Mouse (Mus musculus) midbrain, embryonic 11.5 days (tissue): ENCODE measurements around the gene Elfn2. TPM values are rescaled to one million over a fixed set of nuclear protein-coding genes. Genes with fewer than 3 reads are reported as not detected.

ENCODE experiments used
- ATAC-seq: fragments of 200-750 bp; cut with Nextera tagmentation; 2 replicates; pipeline ENCODE4 v1.8.0; 2017; ENCODE audit warnings: moderate TSS enrichment, moderate library complexity; ENCODE audit not compliant: low FRiP score
- DNase-seq: peaks from one replicate; pipeline ENCODE4 v3.0.0; 2015; ENCODE audit warnings: low spot score; ENCODE audit errors: missing footprints
- H3K27ac ChIP-seq: fragments of 300-500 bp; sonication (generic); 2 replicates; pipeline ENCODE4 v1.5.1; 2014; ENCODE audit warnings: low read depth, low read length
- H3K27me3 ChIP-seq: fragments of 300-500 bp; sonication (generic); 2 replicates; pipeline ENCODE4 v1.6.1; 2014; ENCODE audit warnings: mild to moderate bottlenecking, low read length, moderate library complexity, mixed read lengths; ENCODE audit not compliant: control insufficient read depth, insufficient read depth
- H3K36me3 ChIP-seq: fragments of 300-500 bp; sonication (generic); 2 replicates; pipeline ENCODE4 v1.6.1; 2014; ENCODE audit warnings: mild to moderate bottlenecking, low read length, moderate library complexity, mixed read lengths; ENCODE audit not compliant: control insufficient read depth, insufficient read depth
- H3K4me1 ChIP-seq: fragments of 300-500 bp; sonication (generic); 2 replicates; pipeline ENCODE4 v1.6.1; 2014; ENCODE audit warnings: low read length; ENCODE audit not compliant: control insufficient read depth, insufficient read depth
- H3K4me2 ChIP-seq: fragments of 300-500 bp; sonication (generic); 2 replicates; pipeline ENCODE4 v1.6.1; 2014; ENCODE audit warnings: mild to moderate bottlenecking, moderate library complexity
- H3K4me3 ChIP-seq: fragments of 300-500 bp; sonication (generic); 2 replicates; pipeline ENCODE4 v1.5.1; 2014; ENCODE audit warnings: low read depth, low read length
- H3K9ac ChIP-seq: fragments of 300-500 bp; sonication (generic); 2 replicates; pipeline ENCODE4 v1.6.1; 2014; ENCODE audit warnings: low read length
- H3K9me3 ChIP-seq: fragments of 300-500 bp; sonication (generic); 2 replicates; pipeline ENCODE4 v1.6.1; 2016; ENCODE audit warnings: low read length; ENCODE audit not compliant: control insufficient read depth
- WGBS: fragments of 180-500 bp; shearing (Covaris S2); extraction: QIAGEN DNeasy Blood & Tissue Kit; methylation state at CpG from one replicate; pipeline ENCODE4 v1.1.7; 2014; 5-methylcytosine and 5-hydroxymethylcytosine counted together
- polyA plus RNA-seq: library from polyadenylated mRNA; unstranded; fragments of >200 nt; fragmentation: Nextera tagmentation; extraction: Ambion mirVana; gene quantifications from 2 replicates; pipeline ENCODE4 v1.2.1, GENCODE M21; 2014

Elfn2 gene
- polyA plus RNA-seq, 1 experiment from 2014 or later = 0.18 TPM

GRCm38 (mm10) chr15:78735431-78736180 is 17.0 kb upstream of the Elfn2 start:
- Histone ChIP-seq H3K4me2 (no peak overlapping the region), H3K36me3 (no peaks in the 10 kb centered on the region), H3K9ac (peak overlapping the region; percentile 4; the same call in 1 of the 2 replicates), H3K4me3 (no peak overlapping the region), H3K4me1 (peaks cover 9% of the 10 kb centered on the region), H3K27me3 (no peaks in the 10 kb centered on the region), H3K27ac (no peak overlapping the region), H3K9me3 (no peaks in the 10 kb centered on the region)
- WGBS = 49% methylated on average over 17 of the region's 17 CpGs
- ATAC-seq (peak; percentile 55; the same call in 1 of the 2 replicates), DNase-seq (peak; percentile 83)

GRCm38 (mm10) chr15:78731830-78732229 is 13.3 kb upstream of the Elfn2 start:
- Histone ChIP-seq H3K4me2 (no peak overlapping the region), H3K4me1 (peaks cover 5% of the 10 kb centered on the region; the same call in 1 of the 2 replicates), H3K27me3 (no peaks in the 10 kb centered on the region), H3K9me3 (no peaks in the 10 kb centered on the region), H3K36me3 (no peaks in the 10 kb centered on the region), H3K9ac (no peak overlapping the region), H3K4me3 (no peak overlapping the region), H3K27ac (no peak overlapping the region)
- 44% methylated on average over 4 of the region's 4 CpGs for WGBS
- DNase-seq = no peak
- ATAC-seq = no peak

GRCm38 (mm10) chr15:78730315-78731049 is 11.9 kb upstream of the Elfn2 start:
- 88% methylated on average over 12 of the region's 12 CpGs for WGBS
- Histone ChIP-seq H3K9ac (no peak overlapping the region), H3K4me3 (no peak overlapping the region), H3K9me3 (no peaks in the 10 kb centered on the region), H3K4me2 (no peak overlapping the region), H3K4me1 (no peaks in the 10 kb centered on the region), H3K27ac (no peak overlapping the region), H3K36me3 (no peaks in the 10 kb centered on the region), H3K27me3 (no peaks in the 10 kb centered on the region)
- no peak for ATAC-seq
- peak; percentile 45 for DNase-seq

- ATAC-seq = no peak
- no peak overlapping the region for H3K4me2 ChIP-seq
- whole genome bisulfite sequencing = 66% methylated on average over 7 of the region's 7 CpGs
Measured at GRCm38 (mm10) chr15:78726697-78727096, 8.1 kb upstream of the Elfn2 start.

GRCm38 (mm10) chr15:78720532-78720931 is 2.0 kb upstream of the Elfn2 start:
- no peak overlapping the region for H3K4me2 ChIP-seq
- peaks cover 39% of the 10 kb centered on the region for H3K27me3 ChIP-seq
- H3K9ac ChIP-seq = no peak overlapping the region
- H3K36me3 ChIP-seq = no peaks in the 10 kb centered on the region
- ATAC-seq (no peak), DNase-seq (no peak)
- H3K27ac ChIP-seq = no peak overlapping the region
- H3K4me1 ChIP-seq = peaks cover 11% of the 10 kb centered on the region
- WGBS = 77% methylated on average over 7 of the region's 7 CpGs
- H3K4me3 ChIP-seq = no peak overlapping the region
- H3K9me3 ChIP-seq = no peaks in the 10 kb centered on the region

More at GRCm38 (mm10) chr15:78726697-78727096, 8.1 kb upstream of the Elfn2 start:
- Histone ChIP-seq H3K27me3 (no peaks in the 10 kb centered on the region), H3K4me1 (no peaks in the 10 kb centered on the region), H3K27ac (no peak overlapping the region), H3K4me3 (no peak overlapping the region), H3K9ac (no peak overlapping the region), H3K36me3 (no peaks in the 10 kb centered on the region), H3K9me3 (no peaks in the 10 kb centered on the region)
- no peak for DNase-seq

- Histone ChIP-seq H3K4me1 (peaks cover 11% of the 10 kb centered on the region), H3K27ac (no peak overlapping the region), H3K4me2 (no peak overlapping the region), H3K4me3 (no peak overlapping the region), H3K9me3 (no peaks in the 10 kb centered on the region), H3K27me3 (peaks cover 39% of the 10 kb centered on the region), H3K9ac (no peak overlapping the region), H3K36me3 (no peaks in the 10 kb centered on the region)
- 2% methylated on average over 16 of the region's 16 CpGs for WGBS
- DNase-seq = peak; percentile 97
- ATAC-seq = peak; percentile 56
Measured at GRCm38 (mm10) chr15:78720094-78720493, 1.5 kb upstream of the Elfn2 start.

- Histone ChIP-seq H3K4me2 (no peak overlapping the region), H3K36me3 (no peaks in the 10 kb centered on the region), H3K27ac (no peak overlapping the region), H3K4me1 (peaks cover 11% of the 10 kb centered on the region), H3K4me3 (no peak overlapping the region), H3K9me3 (no peaks in the 10 kb centered on the region), H3K27me3 (peaks cover 44% of the 10 kb centered on the region), H3K9ac (no peak overlapping the region)
- no peak for ATAC-seq
- WGBS = 5% methylated on average over 14 of the region's 14 CpGs
- DNase-seq = peak; percentile 92
Measured at GRCm38 (mm10) chr15:78719416-78719815, 845 bp upstream of the Elfn2 start.

- H3K27me3 ChIP-seq = peaks cover 65% of the 10 kb centered on the region
- H3K4me1 ChIP-seq = peaks cover 21% of the 10 kb centered on the region
- H3K36me3 ChIP-seq = no peaks in the 10 kb centered on the region
- DNase-seq (no peak), ATAC-seq (no peak)
- no peak overlapping the region for H3K27ac ChIP-seq
- no peak overlapping the region for H3K9ac ChIP-seq
- 54% methylated on average over 13 of the region's 13 CpGs for WGBS
- no peak overlapping the region for H3K4me3 ChIP-seq
- H3K9me3 ChIP-seq = no peaks in the 10 kb centered on the region
- no peak overlapping the region for H3K4me2 ChIP-seq
Measured at GRCm38 (mm10) chr15:78716936-78717335, 1.6 kb downstream of the Elfn2 start.

- DNase-seq = no peak
- no peaks in the 10 kb centered on the region for H3K36me3 ChIP-seq
- peaks cover 21% of the 10 kb centered on the region for H3K4me1 ChIP-seq
Measured at GRCm38 (mm10) chr15:78715856-78716255, 2.7 kb downstream of the Elfn2 start.

More at GRCm38 (mm10) chr15:78715856-78716255, 2.7 kb downstream of the Elfn2 start:
- Histone ChIP-seq H3K9me3 (no peaks in the 10 kb centered on the region), H3K27me3 (peaks cover 72% of the 10 kb centered on the region), H3K27ac (no peak overlapping the region), H3K9ac (no peak overlapping the region), H3K4me3 (no peak overlapping the region), H3K4me2 (no peak overlapping the region)
- 60% methylated on average over 5 of the region's 5 CpGs for WGBS
- ATAC-seq = no peak
